Mouse (Mus musculus): ENCODE results near the gene Glod5.

Gene Glod5

DNA sequence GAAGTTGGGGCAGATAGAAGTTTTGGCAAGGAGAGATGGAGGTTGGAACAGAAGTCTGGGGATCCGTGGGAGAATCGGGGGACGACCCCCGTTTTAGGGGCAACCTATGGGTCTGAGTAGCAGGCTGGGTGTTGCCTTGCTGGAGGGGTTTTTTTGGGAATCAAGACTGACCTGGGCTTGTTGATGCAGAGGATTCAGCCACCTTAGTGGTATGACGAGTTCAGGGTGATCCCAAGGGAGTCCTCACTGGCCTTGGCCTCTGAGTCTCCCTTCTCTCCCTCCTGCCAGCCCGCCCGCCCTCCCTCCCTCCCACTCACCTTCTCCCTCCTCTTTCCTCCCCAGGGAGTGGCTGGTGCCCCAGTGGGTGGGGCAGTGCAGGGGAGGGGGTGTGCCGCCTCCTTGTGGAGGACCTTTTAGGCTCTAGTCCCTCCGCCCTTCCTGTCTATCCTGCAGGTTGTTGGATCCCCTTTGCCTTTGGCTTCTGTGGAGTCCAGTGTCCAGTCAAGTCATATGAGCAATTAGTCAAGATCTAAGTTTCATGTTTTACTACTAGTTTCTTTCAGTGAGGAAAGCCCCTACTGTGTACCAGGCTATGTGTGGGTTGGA lies 50.6 kb downstream of the Glod5 start:
- DNase-seq = no peak

- no peak for DNase-seq
Measured at GRCm38 (mm10) chrX:7966161-7966560, 52.1 kb downstream of the Glod5 start.

DNA sequence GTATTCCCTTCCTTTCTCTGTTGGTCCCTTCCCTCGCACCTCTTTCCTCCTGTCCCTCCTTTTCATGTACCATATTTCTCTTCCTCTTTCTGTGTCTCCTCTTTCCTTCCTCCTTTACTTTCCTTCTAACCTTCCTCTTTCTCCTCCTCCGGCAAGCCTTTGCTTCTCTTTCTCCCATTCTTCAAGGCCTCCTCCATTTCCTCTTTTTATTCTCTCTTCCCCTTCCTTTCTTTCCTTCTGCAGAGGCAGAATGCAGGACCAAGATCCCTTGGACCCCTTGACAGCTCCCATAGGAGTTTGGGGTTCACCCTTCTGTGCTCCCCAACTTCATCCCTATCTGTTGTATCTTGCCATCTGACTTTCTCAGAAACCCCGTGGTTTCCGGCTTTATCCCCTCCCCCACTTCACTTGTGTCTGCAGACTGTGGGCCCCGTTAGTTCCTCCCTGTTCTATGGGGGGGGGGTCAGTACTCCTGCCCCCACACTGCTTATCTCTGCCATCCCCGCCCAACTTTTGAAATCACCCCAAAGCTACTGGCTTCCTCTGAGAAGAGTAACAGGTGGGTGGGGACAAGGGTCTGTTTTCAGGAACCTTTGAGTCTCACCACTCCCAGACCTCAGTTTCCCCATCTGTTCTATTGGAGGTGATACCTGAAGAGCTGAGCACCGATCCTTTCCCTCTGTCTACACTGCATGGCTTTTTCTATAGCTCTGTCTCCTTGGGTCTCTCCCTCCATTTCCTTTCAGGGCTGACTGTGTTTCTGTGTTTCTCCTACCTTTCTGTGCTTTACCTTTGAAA lies 54.3 kb downstream of the Glod5 start:
- no peak for DNase-seq

DNA sequence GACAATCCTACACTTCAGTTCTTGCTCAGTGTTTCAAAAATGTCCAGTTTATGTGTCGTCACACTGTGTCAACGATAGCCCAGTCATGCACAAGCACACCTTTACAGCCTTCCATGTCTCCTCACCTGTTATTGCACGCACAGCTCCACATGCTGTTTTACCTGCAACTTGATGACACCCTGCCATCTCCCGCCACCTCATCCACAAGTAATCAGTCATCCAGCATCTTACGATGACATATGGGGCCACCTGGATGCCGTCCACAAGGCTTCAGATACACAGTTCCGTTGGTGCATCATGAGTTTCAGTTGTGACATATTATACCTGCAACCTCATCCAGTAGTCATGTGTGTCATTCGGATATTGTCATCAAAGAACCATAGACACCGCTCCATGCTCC lies 59.4 kb downstream of the Glod5 start:
- DNase-seq = no peak

Data from cerebellum, adult 9-10 months (tissue).